Mouse (Mus musculus) megakaryocyte, embryonic 14.5 days (primary cell): ENCODE measurements around the gene Fam178b. TPM values are rescaled to one million over a fixed set of nuclear protein-coding genes. Genes with fewer than 3 reads are reported as not detected.
"Not testable (repeated sequence)": the region's sequence is repeated elsewhere in the genome, so short reads cannot be mapped to it uniquely, and the experiment has no call there.

Experiments
- H3K27me3 ChIP-seq: replicated peaks from 2 replicates; pipeline ENCODE3; 2012; ENCODE audit warnings: inconsistent platforms
- H3K36me3 ChIP-seq: replicated peaks from 2 replicates; pipeline ENCODE3; 2012; ENCODE audit warnings: low read length, inconsistent platforms, mixed read lengths
- H3K4me1 ChIP-seq: 2 replicates; pipeline ENCODE4 v1.6.1; 2012; ENCODE audit warnings: inconsistent platforms
- H3K4me3 ChIP-seq: replicated peaks from 2 replicates; pipeline ENCODE3; 2012; ENCODE audit warnings: moderate library complexity, mild to moderate bottlenecking, inconsistent platforms
- H3K9me3 ChIP-seq: 2 replicates; pipeline ENCODE4 v1.6.1; 2012; ENCODE audit warnings: inconsistent platforms
- FLI1 ChIP-seq: IDR thresholded peaks from 2 replicates; pipeline ENCODE4 v1.6.1; 2012; ENCODE audit warnings: low read length, inconsistent platforms, mixed read lengths
- GATA1 ChIP-seq: IDR thresholded peaks from 3 replicates; pipeline ENCODE4 v1.6.1; 2012; ENCODE audit warnings: mixed read lengths, low read length, inconsistent platforms, borderline replicate concordance
- polyA plus RNA-seq: library from polyadenylated mRNA; stranded (reverse); fragments of >175 nt; gene quantifications from 2 replicates; pipeline ENCODE4 v1.2.3, GENCODE M21; 2012; ENCODE audit warnings: low replicate concordance; ENCODE audit not compliant: insufficient read depth

The Fam178b gene
- polyA plus RNA-seq, 1 experiment: 2.0 TPM

DNA sequence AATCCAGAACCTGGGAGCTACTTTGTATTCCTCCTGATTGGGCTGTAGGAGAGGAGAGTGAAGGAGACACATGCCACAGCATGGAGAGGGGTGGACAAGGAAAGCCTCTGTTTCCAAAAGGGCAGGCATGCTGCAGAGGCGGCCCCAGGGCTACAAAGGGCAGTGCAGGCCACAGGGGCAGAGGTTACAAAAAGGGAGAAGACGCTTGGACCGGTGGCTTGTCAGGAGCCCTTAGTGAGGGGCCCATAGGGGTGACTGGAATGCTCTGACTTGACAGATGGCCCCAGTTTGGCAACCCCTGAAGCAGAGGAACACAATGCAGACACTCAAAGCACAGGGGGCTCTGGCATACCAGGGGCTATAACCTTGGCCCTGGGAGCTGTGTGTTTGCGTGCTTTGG, 51.6 kb downstream of the Fam178b start:
- Histone ChIP-seq H3K4me1 (peaks cover 6% of the 10 kb centered on the region), H3K27me3 (peaks cover 81% of the 10 kb centered on the region), H3K9me3 (peaks cover 8% of the 10 kb centered on the region), H3K4me3 (no peak overlapping the region), H3K36me3 (no peaks in the 10 kb centered on the region)
- TF ChIP-seq FLI1: no peak
- no peak for TF ChIP-seq GATA1

DNA sequence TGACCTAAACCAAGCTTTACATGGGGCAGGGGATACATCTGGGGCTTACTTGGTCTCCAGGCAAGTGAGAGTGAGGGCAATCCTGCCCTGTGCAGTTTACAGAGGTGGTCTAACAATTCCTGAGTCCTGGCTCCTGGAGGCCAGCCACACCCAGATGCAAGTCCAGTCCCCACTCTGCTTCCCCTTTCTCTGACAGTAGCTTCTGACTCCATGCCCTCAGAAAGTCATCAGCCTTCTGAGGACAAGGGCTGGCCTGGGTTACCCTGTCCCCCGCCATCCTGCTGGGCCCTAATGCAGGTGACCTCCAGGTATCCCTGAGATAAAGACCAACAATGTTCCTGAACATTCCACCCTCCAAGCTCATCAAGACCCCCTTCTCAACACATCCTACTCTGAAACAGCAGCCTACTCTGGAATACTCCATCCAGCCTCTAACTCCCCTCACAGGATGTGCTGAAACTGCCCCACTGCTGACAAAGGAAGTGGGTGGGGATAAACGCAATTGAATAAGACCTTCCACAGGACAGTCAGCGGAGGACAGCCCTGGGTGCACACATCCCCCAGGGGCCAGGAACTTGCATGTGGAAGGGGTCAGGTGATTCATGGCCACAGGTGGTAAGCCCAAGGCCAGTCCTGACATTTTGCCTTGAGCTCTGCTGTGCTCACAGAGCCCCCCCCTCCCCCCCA, 52.8 kb downstream of the Fam178b start:
- Histone ChIP-seq H3K4me3 (no peak overlapping the region), H3K36me3 (no peaks in the 10 kb centered on the region), H3K9me3 (peaks cover 20% of the 10 kb centered on the region), H3K27me3 (peaks cover 76% of the 10 kb centered on the region), H3K4me1 (peaks cover 5% of the 10 kb centered on the region)
- TF ChIP-seq GATA1: no peak

DNA sequence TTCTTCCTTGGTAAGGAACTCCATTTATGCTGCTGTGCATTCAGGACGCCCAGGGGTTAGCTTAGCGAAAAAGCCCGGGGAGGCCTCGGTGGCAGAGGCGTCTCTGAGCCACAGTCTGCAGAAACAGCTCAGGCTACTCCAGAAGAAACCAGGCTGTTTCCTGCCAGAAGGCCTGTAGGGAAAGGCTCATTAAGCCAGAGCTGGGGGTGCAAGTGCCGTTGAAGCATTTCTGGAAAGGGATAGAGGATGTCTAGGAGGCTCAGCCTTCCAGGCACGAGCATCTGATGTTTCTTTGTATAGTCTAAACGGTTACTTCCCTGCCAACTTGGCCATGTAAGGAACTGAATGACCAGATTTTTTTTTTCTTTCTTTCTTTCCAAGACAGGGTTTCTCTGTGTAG, 54.4 kb downstream of the Fam178b start:
- H3K27me3 ChIP-seq: peaks cover 63% of the 10 kb centered on the region
- TF ChIP-seq FLI1: no peak
- no peak for TF ChIP-seq GATA1
- H3K36me3 ChIP-seq: no peaks in the 10 kb centered on the region
- peaks cover 5% of the 10 kb centered on the region for H3K4me1 ChIP-seq
- no peak overlapping the region for H3K4me3 ChIP-seq
- peaks cover 27% of the 10 kb centered on the region for H3K9me3 ChIP-seq

DNA sequence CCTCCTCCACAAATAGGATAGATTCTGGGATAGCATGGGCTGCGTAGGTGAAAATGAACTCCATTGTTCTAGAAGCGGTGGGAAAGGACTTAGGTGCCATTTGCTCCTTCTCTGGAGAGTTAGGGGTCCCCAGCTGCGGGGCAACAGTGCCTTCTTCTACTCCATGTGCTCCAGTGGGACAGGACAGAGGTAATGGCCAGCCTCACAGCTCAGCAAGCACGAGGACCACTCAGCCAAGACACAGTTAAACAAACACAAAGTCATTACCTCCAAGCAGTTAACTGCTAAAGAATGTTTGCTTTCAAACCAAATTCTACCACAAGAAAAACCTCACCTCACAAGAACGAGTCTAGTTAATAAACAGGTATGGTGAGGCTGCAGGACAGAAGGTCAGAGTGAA, 57.5 kb downstream of the Fam178b start:
- Histone ChIP-seq H3K4me3 (no peak overlapping the region), H3K36me3 (no peaks in the 10 kb centered on the region)

DNA sequence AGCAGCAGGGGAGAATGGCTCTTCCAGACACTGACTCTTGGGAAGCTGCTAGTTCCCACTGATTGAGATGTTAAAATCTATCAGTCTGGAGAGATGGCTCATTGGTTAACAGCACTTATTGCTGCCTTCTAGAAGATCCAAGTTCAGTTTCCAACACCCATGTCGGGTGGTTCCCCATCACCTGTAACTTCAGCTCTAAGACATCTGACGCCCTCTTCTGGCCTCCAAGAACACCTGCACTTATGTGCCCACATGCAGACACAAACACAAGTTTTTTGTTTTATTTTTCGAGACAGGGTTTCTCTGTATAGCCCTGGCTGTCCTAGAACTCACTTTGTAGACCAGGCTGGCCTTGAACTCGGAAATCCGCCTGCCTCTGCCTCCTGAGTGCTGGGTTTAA, 67.0 kb downstream of the Fam178b start:
- not testable (repeated sequence) for H3K9me3 ChIP-seq, H3K4me3 ChIP-seq, H3K36me3 ChIP-seq
- Histone ChIP-seq H3K27me3 (peaks cover 46% of the 10 kb centered on the region), H3K4me1 (peaks cover 30% of the 10 kb centered on the region)

More for the DNA sequence above, 57.5 kb downstream of the Fam178b start:
- no peak for TF ChIP-seq GATA1
- TF ChIP-seq FLI1: no peak
- peaks cover 4% of the 10 kb centered on the region for H3K4me1 ChIP-seq
- peaks cover 30% of the 10 kb centered on the region for H3K9me3 ChIP-seq
- peaks cover 44% of the 10 kb centered on the region for H3K27me3 ChIP-seq

DNA sequence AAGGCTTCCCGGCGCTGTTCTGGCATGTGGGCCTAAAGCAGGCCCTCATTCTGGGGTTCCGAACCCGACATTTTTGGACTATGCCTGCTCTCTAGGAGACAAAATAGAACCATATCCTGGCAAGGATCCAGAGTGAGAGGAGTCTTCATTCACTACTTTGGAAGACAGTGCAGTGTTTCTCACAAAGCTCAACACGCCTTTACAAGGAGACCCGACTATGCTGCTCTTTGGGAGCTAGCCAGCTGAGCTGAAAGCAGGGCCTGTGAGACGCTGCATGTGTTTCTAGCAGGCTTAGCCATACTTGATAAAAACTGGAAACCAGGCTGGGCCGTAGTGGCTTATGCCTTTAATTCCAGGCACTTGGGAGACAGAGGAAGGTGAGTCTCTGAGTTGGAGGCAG, 67.8 kb downstream of the Fam178b start:
- Histone ChIP-seq H3K36me3 (no peaks in the 10 kb centered on the region), H3K9me3 (no peaks in the 10 kb centered on the region), H3K27me3 (peaks cover 39% of the 10 kb centered on the region), H3K4me1 (peaks cover 30% of the 10 kb centered on the region), H3K4me3 (no peak overlapping the region)
- TF ChIP-seq FLI1 (no peak), GATA1 (no peak)

DNA sequence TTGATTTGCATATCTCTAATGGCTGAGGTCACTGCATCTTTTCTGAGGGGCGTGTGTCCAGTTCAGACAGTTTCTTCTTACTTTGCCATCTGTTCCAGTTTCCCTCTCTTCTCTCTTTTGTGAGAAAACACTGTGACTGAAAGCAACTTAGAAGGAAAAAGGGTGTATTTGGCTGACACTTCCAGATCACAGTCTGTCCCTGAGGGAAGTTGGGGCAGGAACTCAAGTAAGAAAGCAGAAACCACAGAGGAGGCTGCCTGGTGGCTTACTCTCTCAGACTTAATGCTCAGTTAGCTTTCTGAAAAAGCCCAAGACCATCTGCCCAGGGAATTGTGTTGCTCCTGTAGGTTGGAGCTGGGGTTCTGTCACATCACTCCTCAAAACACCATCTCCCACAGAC, 68.4 kb downstream of the Fam178b start:
- Histone ChIP-seq H3K27me3 (peaks cover 43% of the 10 kb centered on the region), H3K9me3 (no peaks in the 10 kb centered on the region), H3K36me3 (no peaks in the 10 kb centered on the region), H3K4me3 (no peak overlapping the region), H3K4me1 (peaks cover 30% of the 10 kb centered on the region)
- TF ChIP-seq GATA1 (no peak), FLI1 (no peak)

DNA sequence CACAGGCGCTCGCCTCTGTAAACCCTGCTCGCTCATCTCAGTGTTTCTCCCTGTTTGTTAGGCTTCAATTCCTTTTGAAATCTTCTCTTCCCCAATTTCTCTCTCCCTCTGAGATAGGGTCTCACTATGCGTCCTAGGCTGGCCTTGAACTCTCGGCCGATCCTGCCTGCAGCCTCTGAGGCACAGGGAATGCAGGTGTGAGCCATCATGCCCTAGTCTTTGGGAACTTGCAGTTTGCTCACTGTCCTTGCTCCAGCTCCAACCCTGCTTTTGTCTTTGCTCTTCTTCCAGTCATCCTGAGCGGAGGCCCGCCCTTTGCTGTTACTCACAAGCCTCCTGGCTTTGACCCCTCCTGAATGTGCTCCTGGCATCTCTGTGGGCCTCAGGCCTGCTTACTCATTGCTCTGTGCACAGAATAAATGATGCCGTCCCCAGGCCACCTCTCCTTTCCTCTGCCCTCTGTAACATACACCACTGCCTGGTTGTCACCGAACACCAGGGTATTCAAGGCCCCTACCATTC, 69.5 kb downstream of the Fam178b start:
- Histone ChIP-seq H3K4me3 (no peak overlapping the region), H3K4me1 (peaks cover 30% of the 10 kb centered on the region), H3K9me3 (no peaks in the 10 kb centered on the region)

DNA sequence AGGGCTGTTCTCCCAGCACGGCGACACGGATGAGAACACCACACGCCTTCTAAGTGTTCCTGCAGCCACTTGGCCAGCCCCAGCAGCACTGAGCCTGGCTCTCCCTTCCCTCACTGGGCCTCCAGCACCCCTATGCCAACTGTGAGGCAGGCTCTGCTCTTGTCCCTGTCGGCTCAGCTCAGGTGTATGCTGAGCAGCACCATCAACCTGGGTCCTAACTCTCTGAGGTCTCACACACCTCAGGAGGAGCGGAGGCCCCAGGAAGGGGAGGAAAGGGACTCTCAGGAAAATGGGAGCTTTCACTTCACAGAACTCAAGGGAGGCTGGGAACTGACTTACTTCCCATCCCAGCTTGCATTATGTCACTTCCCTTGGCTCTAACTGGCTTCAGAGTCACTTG, 70.6 kb downstream of the Fam178b start:
- no peaks in the 10 kb centered on the region for H3K9me3 ChIP-seq
- H3K36me3 ChIP-seq: no peaks in the 10 kb centered on the region
- TF ChIP-seq FLI1: no peak
- TF ChIP-seq GATA1: no peak
- H3K4me1 ChIP-seq: peaks cover 24% of the 10 kb centered on the region
- H3K27me3 ChIP-seq: peaks cover 55% of the 10 kb centered on the region
- H3K4me3 ChIP-seq: no peak overlapping the region

More for the DNA sequence above, 69.5 kb downstream of the Fam178b start:
- no peaks in the 10 kb centered on the region for H3K36me3 ChIP-seq
- H3K27me3 ChIP-seq: peaks cover 49% of the 10 kb centered on the region
- TF ChIP-seq FLI1 (no peak), GATA1 (no peak)

DNA sequence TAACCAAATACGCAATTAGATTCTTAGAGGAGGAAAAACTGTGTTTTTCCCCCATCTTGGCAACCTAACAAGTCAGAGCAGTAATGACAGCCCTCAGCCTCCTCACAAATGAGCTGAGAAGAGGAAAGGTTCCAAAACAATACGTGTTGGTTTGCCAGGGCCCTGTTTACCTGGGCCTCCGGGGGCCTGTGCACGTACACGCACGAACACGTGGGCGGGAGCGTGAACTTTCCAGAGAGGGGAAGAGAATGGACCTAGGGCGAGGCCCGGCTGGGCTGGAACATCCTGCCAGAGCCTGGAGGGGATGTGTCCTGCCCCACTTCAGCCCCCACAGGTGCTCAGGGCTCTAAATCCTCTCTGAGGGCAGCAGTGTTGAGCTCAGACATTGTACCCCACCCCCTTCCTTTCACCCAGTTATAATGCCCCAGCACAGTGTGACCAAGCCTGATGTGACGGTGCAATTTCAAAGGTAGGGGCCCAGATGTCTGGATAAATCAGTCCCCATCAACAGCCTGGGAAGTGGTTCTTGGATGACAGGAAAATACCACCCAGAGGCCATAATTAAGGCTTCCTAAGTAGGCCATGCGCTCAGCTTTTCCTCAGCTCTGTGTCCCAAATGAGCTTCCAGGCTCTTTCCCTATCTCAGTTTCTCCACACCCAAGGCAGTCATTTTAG, 71.4 kb downstream of the Fam178b start:
- Histone ChIP-seq H3K4me1 (peaks cover 17% of the 10 kb centered on the region), H3K27me3 (peaks cover 56% of the 10 kb centered on the region), H3K4me3 (no peak overlapping the region), H3K9me3 (no peaks in the 10 kb centered on the region), H3K36me3 (no peaks in the 10 kb centered on the region)
- TF ChIP-seq FLI1 (no peak), GATA1 (no peak)
